Mouse (Mus musculus) midbrain, postnatal 0 days (tissue): Measurements from ENCODE around the gene Sult4a1. TPM values are rescaled to one million over a fixed set of nuclear protein-coding genes. Genes with fewer than 3 reads are reported as not detected.
A peak's percentile ranks its signal among the peaks of the same experiment; 100 is the strongest.

Experiments
- ATAC-seq: fragments of 200-750 bp; cut with Nextera tagmentation; 2 replicates; pipeline ENCODE4 v1.8.0; 2017; ENCODE audit warnings: moderate number of reproducible peaks, mild to moderate bottlenecking, moderate TSS enrichment, moderate library complexity; ENCODE audit not compliant: low FRiP score
- DNase-seq: peaks from one replicate; pipeline ENCODE4 v3.0.0-alpha.2; 2015; ENCODE audit warnings: low spot score
- H3K27ac ChIP-seq: fragments of 300-500 bp; sonication (generic); 2 replicates; pipeline ENCODE4 v1.5.1; 2014; ENCODE audit warnings: low read depth, mild to moderate bottlenecking, low read length, mixed read lengths
- H3K27me3 ChIP-seq: fragments of 300-500 bp; sonication (generic); 2 replicates; pipeline ENCODE4 v1.6.1; 2014; ENCODE audit warnings: low read length, control low read depth, mixed read lengths; ENCODE audit not compliant: insufficient read depth
- H3K36me3 ChIP-seq: fragments of 300-500 bp; sonication (generic); 2 replicates; pipeline ENCODE4 v1.6.1; 2014; ENCODE audit warnings: low read length, control low read depth, mixed read lengths; ENCODE audit not compliant: insufficient read depth
- H3K4me1 ChIP-seq: fragments of 300-500 bp; sonication (generic); 2 replicates; pipeline ENCODE4 v1.6.1; 2014; ENCODE audit warnings: mild to moderate bottlenecking, control low read depth, antibody characterized with exemption, low read length, mixed read lengths; ENCODE audit not compliant: insufficient read depth
- H3K4me2 ChIP-seq: fragments of 300-500 bp; sonication (generic); 2 replicates; pipeline ENCODE4 v1.6.1; 2014; ENCODE audit warnings: low read depth, mild to moderate bottlenecking, low read length, mixed read lengths; ENCODE audit not compliant: poor library complexity, severe bottlenecking
- H3K4me3 ChIP-seq: fragments of 300-500 bp; sonication (generic); 2 replicates; pipeline ENCODE4 v1.5.1; 2014; ENCODE audit warnings: low read depth, mild to moderate bottlenecking, low read length, moderate library complexity
- H3K9ac ChIP-seq: fragments of 300-500 bp; sonication (generic); replicated peaks from 2 replicates; pipeline ENCODE4 v1.6.1; 2014; ENCODE audit warnings: mild to moderate bottlenecking, low read length, moderate library complexity, mixed read lengths; ENCODE audit not compliant: poor library complexity, severe bottlenecking
- H3K9me3 ChIP-seq: fragments of 300-500 bp; sonication (generic); 2 replicates; pipeline ENCODE4 v1.6.1; 2016; ENCODE audit warnings: low read length, control low read depth
- CTCF ChIP-seq: IDR thresholded peaks from 2 replicates; pipeline ENCODE4 v1.5.1; 2016; ENCODE audit warnings: antibody characterized with exemption, mild to moderate bottlenecking
- WGBS: fragments of 180-500 bp; shearing (Covaris S2); extraction: QIAGEN DNeasy Blood & Tissue Kit; methylation state at CpG from one replicate; pipeline ENCODE4 v1.1.7; 2014; 5-methylcytosine and 5-hydroxymethylcytosine counted together
- polyA plus RNA-seq: library from polyadenylated mRNA; unstranded; fragments of >200 nt; fragmentation: Nextera tagmentation; extraction: Ambion mirVana; gene quantifications from 2 replicates; pipeline ENCODE4 v1.2.1, GENCODE M21; 2015
- total RNA-seq: library from RNA; depleted of rRNA; stranded (reverse); fragments of >200 nt; gene quantifications from 2 replicates; pipeline ENCODE4 v1.2.3, GENCODE M21; 2014; rRNA removed

The Sult4a1 gene
- total and polyA plus RNA-seq, 2 experiments from 2014 or later, result 139 to 208 TPM

DNA sequence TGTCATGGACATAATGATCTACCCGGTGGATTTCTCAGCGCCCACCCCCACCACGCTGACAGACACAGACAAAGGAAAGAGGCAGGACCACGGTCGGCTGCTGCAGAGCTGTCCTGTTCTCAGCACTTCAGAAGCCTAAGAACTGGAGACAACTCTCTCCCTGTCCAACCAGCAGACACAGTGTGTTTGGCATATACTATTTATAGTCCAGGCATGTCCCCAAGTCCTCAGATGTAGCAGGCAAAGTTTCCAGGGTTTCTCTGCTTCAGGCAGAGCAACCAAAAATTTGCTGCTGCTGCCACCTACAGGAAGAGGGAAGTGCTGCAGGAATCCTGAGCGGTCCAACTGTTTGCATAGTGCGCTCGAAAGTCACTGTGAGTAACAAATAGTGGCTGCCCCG lies 51.7 kb downstream of the Sult4a1 start:
- peak; percentile 92 for DNase-seq
- peak; percentile 83 for ATAC-seq
- peaks cover 8% of the 10 kb centered on the region for H3K27me3 ChIP-seq
- no peaks in the 10 kb centered on the region for H3K36me3 ChIP-seq
- no peak overlapping the region for H3K4me3 ChIP-seq
- TF ChIP-seq CTCF, result peak; percentile 98
- no peak overlapping the region for H3K9ac ChIP-seq
- H3K4me2 ChIP-seq, result 0 out of 2 replicates have a peak overlapping the region, but pooled peaks have one; percentile 9
- H3K27ac ChIP-seq, result no peak overlapping the region
- no peaks in the 10 kb centered on the region for H3K4me1 ChIP-seq
- 22% methylated on average over 9 of the region's 9 CpGs for WGBS
- no peaks in the 10 kb centered on the region for H3K9me3 ChIP-seq

GRCm38 (mm10) chr15:84053240-84053639 lies 52.3 kb downstream of the Sult4a1 start:
- Histone ChIP-seq H3K9me3 (no peaks in the 10 kb centered on the region), H3K9ac (0 out of 2 replicates have a peak overlapping the region, but pooled peaks have one; percentile 8), H3K36me3 (no peaks in the 10 kb centered on the region), H3K4me3 (no peak overlapping the region), H3K27ac (no peak overlapping the region), H3K27me3 (peaks cover 8% of the 10 kb centered on the region), H3K4me1 (no peaks in the 10 kb centered on the region), H3K4me2 (no peak overlapping the region)
- no peak for ATAC-seq
- no peak for TF ChIP-seq CTCF
- 95% methylated on average over 4 of the region's 4 CpGs for WGBS
- DNase-seq, result no peak

- ATAC-seq, result no peak
- no peak overlapping the region for H3K9ac ChIP-seq
- no peaks in the 10 kb centered on the region for H3K9me3 ChIP-seq
- H3K4me3 ChIP-seq, result no peak overlapping the region
- no peaks in the 10 kb centered on the region for H3K36me3 ChIP-seq
- H3K27ac ChIP-seq, result no peak overlapping the region
- no peak for DNase-seq
- no peak overlapping the region for H3K4me2 ChIP-seq
- no peaks in the 10 kb centered on the region for H3K4me1 ChIP-seq
- 81% methylated on average over 9 of the region's 9 CpGs for WGBS
- peaks cover 8% of the 10 kb centered on the region for H3K27me3 ChIP-seq
- TF ChIP-seq CTCF, result no peak
Measured at GRCm38 (mm10) chr15:84052390-84052789, 53.2 kb downstream of the Sult4a1 start.

GRCm38 (mm10) chr15:84049570-84049969 lies 56.0 kb downstream of the Sult4a1 start:
- Histone ChIP-seq H3K9ac (no peak overlapping the region), H3K27me3 (peaks cover 2% of the 10 kb centered on the region; the same call in 1 of the 2 replicates), H3K4me1 (no peaks in the 10 kb centered on the region), H3K9me3 (no peaks in the 10 kb centered on the region), H3K27ac (no peak overlapping the region), H3K4me2 (no peak overlapping the region), H3K4me3 (no peak overlapping the region), H3K36me3 (no peaks in the 10 kb centered on the region)
- WGBS, result 71% methylated on average over 7 of the region's 7 CpGs
- no peak for TF ChIP-seq CTCF
- ATAC-seq (no peak), DNase-seq (no peak)

DNA sequence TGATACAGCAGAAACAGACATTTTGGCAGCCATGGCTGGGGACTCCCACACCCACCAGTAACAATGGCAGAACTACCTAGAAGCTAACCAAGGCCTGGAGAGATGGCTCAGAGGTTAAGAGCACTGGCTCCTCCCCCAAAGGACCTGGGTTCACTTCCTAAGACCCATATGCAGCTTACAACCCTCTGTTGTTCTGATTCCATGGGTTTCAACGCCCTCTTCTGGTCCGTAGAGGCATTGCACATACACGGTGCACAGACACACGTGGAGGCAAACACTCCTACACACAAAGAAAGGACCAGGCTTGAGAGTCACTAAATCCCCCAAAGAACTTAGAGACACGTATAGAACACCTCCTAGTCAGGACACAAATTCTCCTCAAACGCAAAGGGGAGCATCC lies 60.0 kb downstream of the Sult4a1 start:
- TF ChIP-seq CTCF, result no peak
- Histone ChIP-seq H3K4me2 (no peak overlapping the region), H3K27me3 (no peaks in the 10 kb centered on the region), H3K27ac (no peak overlapping the region), H3K4me1 (no peaks in the 10 kb centered on the region), H3K4me3 (no peak overlapping the region), H3K9ac (no peak overlapping the region), H3K9me3 (no peaks in the 10 kb centered on the region), H3K36me3 (no peaks in the 10 kb centered on the region)
- ATAC-seq, result no peak
- WGBS, result 92% methylated on average over 6 of the region's 6 CpGs
- no peak for DNase-seq

- Histone ChIP-seq H3K27me3 (no peaks in the 10 kb centered on the region), H3K4me2 (no peak overlapping the region), H3K36me3 (no peaks in the 10 kb centered on the region), H3K4me3 (no peak overlapping the region), H3K9ac (no peak overlapping the region), H3K27ac (no peak overlapping the region), H3K9me3 (no peaks in the 10 kb centered on the region), H3K4me1 (no peaks in the 10 kb centered on the region)
- no peak; the same call in 1 of the 2 replicates for ATAC-seq
- peak; percentile 70 for DNase-seq
- WGBS, result 84% methylated on average over 5 of the region's 5 CpGs
- no peak for TF ChIP-seq CTCF
Measured at GRCm38 (mm10) chr15:84037067-84037466, 68.5 kb downstream of the Sult4a1 start.

Other genes with a start within 250 kb of the Sult4a1 start
- 1.3 and 3.9 TPM in 2 replicates for gene Efcab6, start 40.4 kb downstream of the Sult4a1 start, total RNA-seq
- gene Efcab6, start 40.4 kb downstream of the Sult4a1 start, polyA plus RNA-seq, result 0.55 and 1.5 TPM in 2 replicates
- gene Pnpla5, start 17.4 kb upstream of the Sult4a1 start, total RNA-seq, result not detected in 2 replicates
- gene Pnpla5, start 17.4 kb upstream of the Sult4a1 start, polyA plus RNA-seq, result not detected in 2 replicates
- 6.9 and 7.3 TPM in 2 replicates for gene Pnpla3, start 62.1 kb upstream of the Sult4a1 start, total RNA-seq
- 5.1 and 5.4 TPM in 2 replicates for gene Pnpla3, start 62.1 kb upstream of the Sult4a1 start, polyA plus RNA-seq
- 38.9 and 39.7 TPM in 2 replicates for gene Samm50, start 86.5 kb upstream of the Sult4a1 start, total RNA-seq
- gene Samm50, start 86.5 kb upstream of the Sult4a1 start, polyA plus RNA-seq, result 88.1 and 90.9 TPM in 2 replicates
- 9.6 and 14.0 TPM in 2 replicates for gene Parvb, start 126.3 kb upstream of the Sult4a1 start, total RNA-seq
- 4.3 and 5.8 TPM in 2 replicates for gene Parvb, start 126.3 kb upstream of the Sult4a1 start, polyA plus RNA-seq
- gene Parvg, start 218.3 kb upstream of the Sult4a1 start, total RNA-seq, result 1.5 and 1.7 TPM in 2 replicates
- 1.7 and 1.9 TPM in 2 replicates for gene Parvg, start 218.3 kb upstream of the Sult4a1 start, polyA plus RNA-seq